In genomic region chr4:119104847-119105246, GRCm38 (mm10) we compare ENCODE assay signal across 10 mouse cellular contexts. TPM values are rescaled to one million over a fixed set of nuclear protein-coding genes. Genes with fewer than 3 reads are reported as not detected.
DNase-seq lines count a peak whose midpoint lies in the region; ATAC-seq lines count a peak whose summit lies in the region.
"Had no signal": no experiment of that assay in that cellular context is flagged by ENCODE, and none has a peak within 500 bp of the region (broad histone marks: within the 10 kb centered on the region; RNA-seq: fewer than 3 reads in every experiment).

No protein-coding gene starts in this region.

- H3K4me1 ChIP-seq in heart, embryonic 12.5 days (replicated peaks), result peaks cover 43% of the 10 kb centered on the region
- H3K4me1 ChIP-seq in embryonic facial prominence, embryonic 10.5 days, result peaks cover 42% of the 10 kb centered on the region
- H3K4me1 ChIP-seq in liver, embryonic 12.5 days, result peaks cover 59% of the 10 kb centered on the region

- peak; percentile 31; the same call in 1 of the 2 replicates for ATAC-seq in heart, embryonic 12.5 days (ENCODE audit: insufficient number of reproducible peaks, low FRiP score)
- peak; percentile 40 for ATAC-seq in liver, embryonic 12.5 days
- ATAC-seq: forebrain, postnatal 0 days had no signal

- DNase-seq in heart, postnatal 36 days, result no peak
- DNase-seq in 416B (ENCODE audit: low read depth), result peak; percentile 81
- no peak for DNase-seq in embryonic facial prominence, embryonic 10.5 days (ENCODE audit: low spot score)
- DNase-seq in cerebellum, adult 11 months, result no peak
- DNase-seq in spleen, postnatal 10 days (ENCODE audit: low spot score in 2 of 2), result no peak
- no peak for DNase-seq in urinary bladder, postnatal 10 days (ENCODE audit: low spot score)
- DNase-seq: forebrain, postnatal 0 days; heart, postnatal 4 days had no signal

- WGBS in heart, embryonic 12.5 days, result 52% methylated on average over 4 of the region's 4 CpGs
- WGBS in embryonic facial prominence, embryonic 10.5 days, result 36% methylated on average over 4 of the region's 4 CpGs
- WGBS in liver, embryonic 12.5 days (ENCODE audit: insufficient replicate concordance), result 28% methylated on average over 4 of the region's 4 CpGs

- no peak overlapping the region for H3K4me3 ChIP-seq in heart, embryonic 12.5 days
- H3K4me3 ChIP-seq in embryonic facial prominence, embryonic 10.5 days, result peak overlapping the region; percentile 52
- H3K4me3 ChIP-seq in liver, embryonic 12.5 days, result peak overlapping the region; percentile 52

- no peaks in the 10 kb centered on the region for H3K36me3 ChIP-seq in heart, embryonic 12.5 days
- no peaks in the 10 kb centered on the region for H3K36me3 ChIP-seq in embryonic facial prominence, embryonic 10.5 days (replicated peaks)
- peaks cover 6% of the 10 kb centered on the region for H3K36me3 ChIP-seq in liver, embryonic 12.5 days

- H3K27me3 ChIP-seq in heart, embryonic 12.5 days (replicated peaks), result no peaks in the 10 kb centered on the region
- H3K27me3 ChIP-seq in embryonic facial prominence, embryonic 10.5 days (replicated peaks; ENCODE audit: low read depth, poor library complexity, severe bottlenecking), result no peaks in the 10 kb centered on the region
- H3K27me3 ChIP-seq in liver, embryonic 12.5 days (replicated peaks), result no peaks in the 10 kb centered on the region

- peak overlapping the region; percentile 86 for H3K27ac ChIP-seq in heart, embryonic 12.5 days (ENCODE audit: poor library complexity, severe bottlenecking)
- H3K27ac ChIP-seq in embryonic facial prominence, embryonic 10.5 days (replicated peaks), result peak overlapping the region; percentile 78; the same call in 1 of the 2 replicates
- peak overlapping the region; percentile 98 for H3K27ac ChIP-seq in liver, embryonic 12.5 days

- peak overlapping the region; percentile 69 for H3K4me2 ChIP-seq in heart, embryonic 12.5 days
- H3K4me2 ChIP-seq in liver, embryonic 12.5 days, result peak overlapping the region; percentile 75

- intact Hi-C loops in heart, postnatal 36 days (cut with DNase I), result no loop called here

- no peaks in the 10 kb centered on the region for H3K9me3 ChIP-seq in heart, embryonic 12.5 days (replicated peaks)
- H3K9me3 ChIP-seq in embryonic facial prominence, embryonic 10.5 days, result no peaks in the 10 kb centered on the region
- H3K9me3 ChIP-seq in liver, embryonic 12.5 days (replicated peaks), result no peaks in the 10 kb centered on the region

- H3K9ac ChIP-seq in heart, embryonic 12.5 days, result peak overlapping the region; percentile 64
- peak overlapping the region; percentile 97 for H3K9ac ChIP-seq in liver, embryonic 12.5 days

RNA-seq across cellular contexts. Expression of gene Slc2a1, which starts 3.7 kb away (rescaled TPM):
- polyA plus RNA-seq in heart, embryonic 12.5 days (2016; fragmentation: Nextera tagmentation; extraction: Ambion mirVana), result 330 and 331 TPM in 2 replicates
- 10 to 100 TPM in 1 of 2 experiments, 1 to 10 TPM in 1; 9.5 to 12.7 TPM for total RNA-seq in heart, postnatal 36 days (2021)
- 140 and 166 TPM in 2 replicates for polyA plus RNA-seq in embryonic facial prominence, embryonic 10.5 days (2016; fragmentation: Nextera tagmentation; extraction: Ambion mirVana)
- 309 TPM in 2 replicates for polyA plus RNA-seq in liver, embryonic 12.5 days (2016; fragmentation: Nextera tagmentation; extraction: Ambion mirVana)
